Mouse (Mus musculus) hindbrain, embryonic 16.5 days (tissue): ENCODE measurements around the gene Spata25. TPM values are rescaled to one million over a fixed set of nuclear protein-coding genes. Genes with fewer than 3 reads are reported as not detected.

ENCODE experiments used
- ATAC-seq: fragments of 200-750 bp; cut with Nextera tagmentation; 2 replicates; pipeline ENCODE4 v1.8.0; 2017; ENCODE audit warnings: moderate TSS enrichment, moderate library complexity
- H3K27ac ChIP-seq: fragments of 300-500 bp; sonication (generic); 2 replicates; pipeline ENCODE4 v1.5.1; 2014; ENCODE audit warnings: low read depth, mild to moderate bottlenecking, control low read depth, low read length, moderate library complexity
- H3K27me3 ChIP-seq: fragments of 300-500 bp; sonication (generic); replicated peaks from 2 replicates; pipeline ENCODE4 v1.6.1; 2014; ENCODE audit warnings: low read length; ENCODE audit not compliant: control insufficient read depth, insufficient read depth
- H3K36me3 ChIP-seq: fragments of 300-500 bp; sonication (generic); 2 replicates; pipeline ENCODE4 v1.6.1; 2014; ENCODE audit warnings: mild to moderate bottlenecking, low read length, moderate library complexity, mixed read lengths; ENCODE audit not compliant: control insufficient read depth, insufficient read depth
- H3K4me1 ChIP-seq: fragments of 300-500 bp; sonication (generic); 2 replicates; pipeline ENCODE4 v1.6.1; 2014; ENCODE audit warnings: low read depth, low read length; ENCODE audit not compliant: control insufficient read depth, insufficient read depth
- H3K4me2 ChIP-seq: fragments of 300-500 bp; sonication (generic); 2 replicates; pipeline ENCODE4 v1.6.1; 2014; ENCODE audit warnings: mild to moderate bottlenecking, low read length, control low read depth, moderate library complexity
- H3K4me3 ChIP-seq: fragments of 300-500 bp; sonication (generic); 2 replicates; pipeline ENCODE4 v1.5.1; 2014; ENCODE audit warnings: mild to moderate bottlenecking, low read length, control low read depth, moderate library complexity
- H3K9ac ChIP-seq: fragments of 300-500 bp; sonication (generic); 2 replicates; pipeline ENCODE4 v1.6.1; 2014; ENCODE audit warnings: low read depth, mild to moderate bottlenecking, control low read depth, low read length, moderate library complexity
- H3K9me3 ChIP-seq: fragments of 300-500 bp; sonication (generic); 2 replicates; pipeline ENCODE4 v1.6.1; 2014; ENCODE audit warnings: mild to moderate bottlenecking, low read length, moderate library complexity; ENCODE audit not compliant: control insufficient read depth
- WGBS: fragments of 180-500 bp; shearing (Covaris S2); extraction: QIAGEN DNeasy Blood & Tissue Kit; methylation state at CpG from one replicate; pipeline ENCODE4 v1.1.7; 2014; 5-methylcytosine and 5-hydroxymethylcytosine counted together
- polyA plus RNA-seq: library from polyadenylated mRNA; unstranded; fragments of >200 nt; fragmentation: Nextera tagmentation; extraction: Ambion mirVana; gene quantifications from 2 replicates; pipeline ENCODE4 v1.2.1, GENCODE M21; 2015

Gene Spata25
- polyA plus RNA-seq, 1 experiment from 2014 or later: not detected

DNA sequence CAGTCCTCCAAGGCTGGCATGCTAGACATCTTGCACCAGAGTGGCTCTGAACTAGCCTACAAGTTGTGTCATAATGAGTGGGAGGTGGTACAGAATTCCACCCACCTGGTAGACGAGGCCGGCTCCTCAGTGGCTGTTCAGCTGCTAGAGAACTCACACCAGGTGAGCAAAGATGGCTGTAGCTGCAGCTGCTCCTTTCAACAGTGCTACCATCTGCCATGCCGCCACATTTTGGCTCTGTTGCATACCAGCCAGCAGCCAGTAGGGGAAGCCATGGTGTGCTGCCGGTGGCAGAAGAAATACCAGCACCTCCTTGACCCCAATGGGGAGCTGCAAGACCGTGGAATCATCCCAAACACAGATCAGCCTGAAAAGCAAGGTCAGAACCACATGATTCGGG, 7.3 kb downstream of the Spata25 start:
- H3K27me3 ChIP-seq: no peaks in the 10 kb centered on the region
- H3K4me3 ChIP-seq: no peak overlapping the region
- no peak overlapping the region for H3K4me2 ChIP-seq
- H3K9me3 ChIP-seq: no peaks in the 10 kb centered on the region
- no peak overlapping the region for H3K27ac ChIP-seq
- ATAC-seq: no peak
- peaks cover 15% of the 10 kb centered on the region for H3K36me3 ChIP-seq
- peaks cover 9% of the 10 kb centered on the region for H3K4me1 ChIP-seq
- H3K9ac ChIP-seq: no peak overlapping the region
- WGBS: 77% methylated on average over 6 of the region's 6 CpGs

DNA sequence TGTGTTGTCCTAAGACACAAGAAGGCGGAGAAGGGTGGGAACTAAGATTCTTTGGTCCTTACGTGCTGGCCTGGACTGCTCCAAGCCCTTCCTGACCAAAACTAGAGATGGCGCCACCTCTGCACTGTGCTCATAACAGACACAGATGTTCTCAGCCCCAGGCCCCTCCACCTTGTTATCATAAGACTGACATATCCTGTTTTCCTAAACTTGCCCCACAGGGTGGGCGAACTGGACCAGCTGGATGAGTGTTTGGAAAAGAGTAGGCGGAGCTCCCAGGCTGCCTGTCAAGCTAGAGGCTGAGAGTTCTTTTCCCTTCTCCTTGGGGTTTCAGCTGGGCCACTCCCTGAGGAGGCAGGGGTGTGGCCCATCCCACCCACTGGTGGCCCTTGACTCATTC, 10.6 kb downstream of the Spata25 start:
- 82% methylated on average over 5 of the region's 5 CpGs for whole genome bisulfite sequencing
- no peak overlapping the region for H3K9ac ChIP-seq
- no peaks in the 10 kb centered on the region for H3K9me3 ChIP-seq
- no peak overlapping the region for H3K27ac ChIP-seq
- peaks cover 3% of the 10 kb centered on the region; the same call in 1 of the 2 replicates for H3K36me3 ChIP-seq
- H3K4me2 ChIP-seq: no peak overlapping the region
- no peak for ATAC-seq
- H3K27me3 ChIP-seq: no peaks in the 10 kb centered on the region
- H3K4me3 ChIP-seq: no peak overlapping the region
- H3K4me1 ChIP-seq: peaks cover 3% of the 10 kb centered on the region

DNA sequence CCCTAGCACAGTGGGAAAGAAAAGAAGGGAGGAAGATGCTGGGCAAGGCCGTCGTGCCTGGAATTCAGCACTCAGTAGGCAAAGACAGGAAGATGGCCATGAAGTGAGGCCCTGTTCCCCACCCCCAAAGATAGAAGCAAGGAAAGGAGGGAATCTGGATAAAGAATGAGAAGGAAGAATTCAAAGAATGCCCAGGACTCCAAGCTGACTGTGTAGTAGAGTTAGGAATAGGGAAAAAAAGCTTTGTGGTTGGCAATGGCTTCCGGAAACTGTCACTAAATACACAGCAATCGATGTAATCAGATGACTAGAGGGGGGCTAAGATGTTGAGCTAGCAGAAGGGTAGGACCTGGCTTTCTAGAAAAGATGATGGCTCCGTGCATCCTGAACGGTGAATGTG, 11.1 kb downstream of the Spata25 start:
- 89% methylated on average over 6 of the region's 6 CpGs for WGBS
- Histone ChIP-seq H3K4me3 (no peak overlapping the region), H3K27ac (no peak overlapping the region), H3K27me3 (no peaks in the 10 kb centered on the region), H3K4me2 (no peak overlapping the region), H3K9ac (no peak overlapping the region), H3K4me1 (peaks cover 1% of the 10 kb centered on the region), H3K9me3 (no peaks in the 10 kb centered on the region), H3K36me3 (peaks cover 3% of the 10 kb centered on the region; the same call in 1 of the 2 replicates)
- ATAC-seq: no peak

DNA sequence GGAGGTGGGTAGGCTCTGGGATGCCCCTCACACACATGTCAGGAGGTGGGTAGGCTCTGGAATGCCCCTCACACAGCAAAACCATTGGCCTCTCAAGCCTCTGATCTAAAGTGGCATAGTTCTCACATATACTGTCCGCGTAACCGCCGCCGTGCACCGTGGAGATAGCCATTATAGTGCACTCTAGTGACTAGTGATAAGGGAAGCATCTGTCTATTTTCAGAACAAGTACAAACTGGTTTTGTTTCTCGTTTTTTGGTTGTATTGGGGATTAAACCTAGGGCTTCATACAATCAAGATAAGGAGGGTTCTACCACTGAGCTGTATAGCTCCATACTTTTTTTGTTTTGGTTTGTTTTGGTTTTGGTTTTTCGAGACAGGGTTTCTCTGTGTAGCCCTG, 12.5 kb downstream of the Spata25 start:
- Histone ChIP-seq H3K9me3 (no peaks in the 10 kb centered on the region), H3K36me3 (no peaks in the 10 kb centered on the region; the same call in 1 of the 2 replicates), H3K4me1 (no peaks in the 10 kb centered on the region), H3K4me2 (no peak overlapping the region), H3K27me3 (no peaks in the 10 kb centered on the region), H3K27ac (no peak overlapping the region), H3K9ac (no peak overlapping the region), H3K4me3 (no peak overlapping the region)
- 92% methylated on average over 8 of the region's 8 CpGs for WGBS
- ATAC-seq: no peak

DNA sequence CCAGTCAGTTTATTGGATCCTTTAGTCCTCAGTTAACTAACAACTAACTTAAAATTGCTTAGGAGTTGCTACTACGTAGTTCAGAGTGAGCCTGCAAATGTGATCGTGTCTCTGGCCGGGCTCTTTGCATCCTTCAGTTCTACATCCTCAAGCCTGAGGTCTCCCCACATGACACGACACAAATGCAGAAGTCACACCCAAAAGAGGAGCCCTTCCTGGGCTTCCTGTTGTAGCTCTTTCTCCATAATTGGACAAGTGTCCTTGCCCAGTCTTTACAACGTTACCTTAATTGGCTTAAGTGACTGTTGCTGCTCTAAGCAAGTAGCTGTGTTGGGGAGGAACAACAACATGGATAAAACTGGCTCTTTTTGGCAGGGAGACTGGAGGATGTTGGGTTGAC, 13.0 kb downstream of the Spata25 start:
- H3K27ac ChIP-seq: no peak overlapping the region
- no peak overlapping the region for H3K4me3 ChIP-seq
- H3K36me3 ChIP-seq: no peaks in the 10 kb centered on the region
- H3K9ac ChIP-seq: no peak overlapping the region
- no peaks in the 10 kb centered on the region for H3K9me3 ChIP-seq
- H3K4me1 ChIP-seq: no peaks in the 10 kb centered on the region
- WGBS: 91% methylated on average over 5 of the region's 5 CpGs
- ATAC-seq: no peak
- no peak overlapping the region for H3K4me2 ChIP-seq
- H3K27me3 ChIP-seq: no peaks in the 10 kb centered on the region

DNA sequence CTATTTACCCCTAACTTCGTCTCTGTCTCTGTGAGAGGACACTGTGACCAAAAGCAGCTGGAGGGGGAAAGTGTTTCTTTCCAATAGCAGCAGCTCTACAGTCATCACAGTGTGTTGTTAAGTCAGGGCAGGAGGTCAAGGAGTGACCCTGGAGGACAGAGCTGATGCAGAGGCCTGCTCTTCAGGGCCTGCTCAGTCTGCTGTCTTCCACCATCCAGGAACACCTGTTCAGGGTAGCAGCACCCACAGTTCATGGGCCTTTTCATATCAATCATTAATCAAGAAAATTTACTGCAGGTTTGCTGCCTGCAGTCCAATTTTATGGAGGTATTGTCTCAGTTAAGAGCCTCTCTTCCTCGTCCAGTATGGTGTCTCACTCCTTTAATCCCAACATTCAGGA, 14.8 kb downstream of the Spata25 start:
- WGBS: 72% methylated on average over 2 of the region's 2 CpGs
- Histone ChIP-seq H3K36me3 (no peaks in the 10 kb centered on the region), H3K4me3 (no peak overlapping the region), H3K4me1 (no peaks in the 10 kb centered on the region), H3K9ac (no peak overlapping the region), H3K9me3 (no peaks in the 10 kb centered on the region), H3K27ac (no peak overlapping the region), H3K27me3 (no peaks in the 10 kb centered on the region), H3K4me2 (no peak overlapping the region)
- ATAC-seq: no peak

DNA sequence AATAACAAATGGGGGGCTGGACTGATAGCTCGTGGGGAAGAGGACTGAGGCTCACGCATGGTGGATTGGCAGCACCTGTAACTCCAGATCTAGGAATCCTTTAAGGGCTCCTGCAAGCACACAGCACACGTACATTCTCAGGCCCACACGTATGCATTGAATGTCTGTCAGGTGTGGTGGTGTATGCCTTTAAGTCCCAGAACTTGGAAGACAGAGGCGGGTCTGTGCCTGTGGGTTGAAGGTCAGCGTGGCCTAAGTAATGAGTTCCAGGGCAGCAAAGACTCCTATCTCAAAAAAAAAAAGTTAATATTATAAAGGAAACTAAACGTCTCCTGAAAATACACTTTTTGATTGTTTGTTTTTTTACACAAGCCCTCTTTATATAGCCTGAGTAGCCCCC, 21.7 kb downstream of the Spata25 start:
- ATAC-seq: no peak
- no peaks in the 10 kb centered on the region for H3K36me3 ChIP-seq
- no peaks in the 10 kb centered on the region for H3K27me3 ChIP-seq
- peak overlapping the region; percentile 72 for H3K4me2 ChIP-seq
- peaks cover 21% of the 10 kb centered on the region for H3K4me1 ChIP-seq
- no peak overlapping the region for H3K9ac ChIP-seq
- no peak overlapping the region for H3K4me3 ChIP-seq
- WGBS: 83% methylated on average over 7 of the region's 7 CpGs
- H3K27ac ChIP-seq: no peak overlapping the region
- H3K9me3 ChIP-seq: no peaks in the 10 kb centered on the region

DNA sequence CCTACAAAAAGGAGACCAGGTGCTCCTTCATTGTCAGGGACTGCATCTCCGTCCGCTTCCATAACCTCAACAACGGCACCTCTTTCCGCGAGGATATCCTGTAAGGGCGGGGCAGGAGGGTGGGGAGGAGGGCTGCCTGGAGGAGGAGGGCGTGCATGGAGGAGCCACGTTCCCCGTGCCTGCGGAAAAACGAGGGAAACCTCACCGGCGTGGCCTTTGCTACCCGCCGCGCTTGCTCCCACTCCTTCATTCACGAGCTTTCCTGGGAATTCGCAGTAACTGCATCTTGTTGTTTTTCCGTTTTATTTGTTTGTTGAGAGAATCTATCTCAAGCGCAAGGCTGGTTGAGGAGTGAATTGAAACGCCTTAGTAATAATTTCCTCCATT, 23.0 kb downstream of the Spata25 start:
- Histone ChIP-seq H3K9ac (peak overlapping the region; percentile 75), H3K4me2 (peak overlapping the region; percentile 72), H3K27ac (peak overlapping the region; percentile 73), H3K9me3 (no peaks in the 10 kb centered on the region), H3K4me1 (peaks cover 21% of the 10 kb centered on the region), H3K36me3 (no peaks in the 10 kb centered on the region), H3K27me3 (no peaks in the 10 kb centered on the region), H3K4me3 (peak overlapping the region; percentile 55)
- 2% methylated on average over 21 of the region's 21 CpGs for WGBS
- ATAC-seq: peak; percentile 15

DNA sequence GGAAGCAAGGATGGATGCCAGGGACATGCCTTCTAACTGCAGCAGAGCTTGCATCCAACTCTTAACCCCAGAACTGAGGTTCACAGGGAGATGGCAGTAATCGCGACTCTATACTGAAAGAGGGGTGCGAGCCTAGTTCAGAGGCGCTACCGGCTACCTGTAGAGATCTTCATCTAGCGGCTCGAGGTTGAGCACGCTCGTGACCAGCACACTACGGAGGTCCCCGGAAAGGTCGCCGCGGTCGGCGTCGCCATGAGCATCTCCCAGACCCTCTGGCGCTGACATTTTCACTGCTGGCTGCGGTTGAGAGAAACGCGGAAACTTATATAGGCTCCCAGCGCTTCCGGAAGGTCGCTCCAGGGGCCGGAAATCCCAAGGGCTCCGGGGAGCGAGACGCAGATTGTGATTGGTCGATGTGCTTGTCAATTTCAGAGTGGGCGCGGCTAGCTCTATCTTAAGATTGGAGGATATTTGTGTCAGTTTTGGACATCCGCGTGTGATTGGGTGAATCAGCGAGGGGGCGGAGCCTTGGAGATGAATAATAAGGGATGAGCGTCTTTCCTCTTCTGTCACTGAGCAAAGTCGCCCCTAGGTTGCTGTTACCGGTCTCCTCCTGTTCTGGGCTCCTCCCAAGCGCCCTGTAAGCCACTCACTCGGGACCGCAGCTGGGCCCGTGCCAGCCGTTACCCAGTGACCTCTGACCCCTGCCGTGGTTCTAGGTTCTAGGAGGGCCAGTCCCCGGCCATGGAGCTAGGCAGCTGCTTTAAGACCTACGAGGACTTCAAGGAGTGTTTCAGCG, 23.6 kb downstream of the Spata25 start, which contains the start of the genes Acot8 and Zswim3:
Gene Acot8 (minus strand): TSS at position 350 of the 799 bp plus-strand sequence.
Gene Zswim3 (plus strand): TSS at position 566 of the 799 bp plus-strand sequence.
- Histone ChIP-seq H3K4me3 (peak within 1 kb of the TSS; percentile 55), H3K27me3 (no peaks in the 10 kb centered on the region), H3K27ac (peak within 1 kb of the TSS; percentile 85), H3K9ac (peak within 1 kb of the TSS; percentile 85), H3K36me3 (no peaks in the 10 kb centered on the region), H3K9me3 (no peaks in the 10 kb centered on the region), H3K4me1 (peaks cover 21% of the 10 kb centered on the region), H3K4me2 (peak within 1 kb of the TSS; percentile 72)
- ATAC-seq: peak; percentile 97
- WGBS: 1% methylated on average over 47 of the region's 47 CpGs
